Mouse (Mus musculus): ENCODE data around the gene Gm36210.

GRCm38 (mm10) chr7:4921824-4922482 lies 15.6 kb upstream of the Gm36210 start, which contains the start of gene Nat14:
- TF ChIP-seq USF1 (IDR thresholded peaks at IDR 0.05; ENCODE audit: low read depth) (no peak), TCF12 (IDR thresholded peaks at IDR 0.05; ENCODE audit: insufficient read depth, poor library complexity, severe bottlenecking) (no peak), POLR2A (IDR thresholded peaks at IDR 0.05; ENCODE audit: insufficient read length, low read depth) (no peak), CEBPB (IDR thresholded peaks at IDR 0.05; ENCODE audit: insufficient read depth, poor library complexity, severe bottlenecking) (no peak), MYOG (IDR thresholded peaks at IDR 0.05; ENCODE audit: control insufficient read depth in 1 of 3, insufficient read depth in 1 of 3, insufficient read length in 2 of 3, low read depth in 2 of 3) (no peak), E2F4 (IDR thresholded peaks at IDR 0.05; ENCODE audit: insufficient read depth) (no peak), SRF (IDR thresholded peaks at IDR 0.05; ENCODE audit: control insufficient read depth, insufficient read length, low read depth) (no peak), REST (IDR thresholded peaks at IDR 0.05; ENCODE audit: insufficient read depth, insufficient read length) (no peak), TCF3 (IDR thresholded peaks at IDR 0.05; ENCODE audit: insufficient read length, low read depth) (no peak)

Data from myocyte (in vitro differentiated cells).